Mouse (Mus musculus) CH12.LX (cell line): ENCODE measurements around the gene Gm21149.
"Not testable (repeated sequence)": the region's sequence is repeated elsewhere in the genome, so short reads cannot be mapped to it uniquely, and the experiment has no call there.

ENCODE experiments used
- CHD1 ChIP-seq: IDR thresholded peaks from 2 replicates; pipeline ENCODE4 v1.6.1; 2012; ENCODE audit warnings: low read depth, low read length, improper control_type of control experiment, inconsistent platforms
- CTCF ChIP-seq, 2 experiments: IDR thresholded peaks in 1 of 2; conservative IDR thresholded peaks in 1 of 2; 2 replicates each; pipeline ENCODE4 v1.5.1; 2011 to 2012; ENCODE audit warnings: low read depth in 2 of 2, low read length in 2 of 2, improper control_type of control experiment in 1 of 2, inconsistent platforms in 1 of 2, mild to moderate bottlenecking in 1 of 2, moderate library complexity in 1 of 2
- EP300 ChIP-seq: IDR thresholded peaks from 2 replicates; pipeline ENCODE4 v1.6.1; 2011; ENCODE audit warnings: low read length, improper control_type of control experiment
- MAX ChIP-seq: IDR thresholded peaks from 2 replicates; pipeline ENCODE4 v1.6.1; 2011; ENCODE audit warnings: low read length, improper control_type of control experiment
- MEF2A ChIP-seq: IDR thresholded peaks from 2 replicates; pipeline ENCODE4 v1.6.1; 2014; ENCODE audit warnings: low read depth, mild to moderate bottlenecking, inconsistent platforms, low read length, improper control_type of control experiment, borderline replicate concordance
- POLR2A ChIP-seq: IDR thresholded peaks from 2 replicates; pipeline ENCODE4 v1.6.1; 2011; ENCODE audit warnings: low read depth, mild to moderate bottlenecking, improper control_type of control experiment, low read length
- POLR2AphosphoS2 ChIP-seq: IDR thresholded peaks from 2 replicates; pipeline ENCODE4 v1.6.1; 2011; ENCODE audit warnings: low read depth, low read length, improper control_type of control experiment
- TCF12 ChIP-seq: IDR thresholded peaks from 2 replicates; pipeline ENCODE4 v1.6.1; 2014; ENCODE audit warnings: low read depth, mild to moderate bottlenecking, inconsistent platforms, low read length, improper control_type of control experiment
- UBTF ChIP-seq: IDR thresholded peaks from 2 replicates; pipeline ENCODE4 v1.6.1; 2012; ENCODE audit warnings: low read depth, mild to moderate bottlenecking, inconsistent platforms, low read length, improper control_type of control experiment, moderate library complexity
- USF2 ChIP-seq: conservative IDR thresholded peaks from 2 replicates; pipeline ENCODE4 v1.6.1; 2011; ENCODE audit warnings: low read depth, low read length, improper control_type of control experiment
- ZKSCAN1 ChIP-seq: IDR thresholded peaks from 2 replicates; pipeline ENCODE4 v1.6.1; 2012; ENCODE audit warnings: low read depth, inconsistent platforms, low read length, improper control_type of control experiment, borderline replicate concordance
- ZMIZ1 ChIP-seq: IDR thresholded peaks from 2 replicates; pipeline ENCODE4 v1.6.1; 2012; ENCODE audit warnings: low read depth, mild to moderate bottlenecking, inconsistent platforms, low read length, improper control_type of control experiment
- ZNF384 ChIP-seq: IDR thresholded peaks from 2 replicates; pipeline ENCODE4 v1.6.1; 2012; ENCODE audit warnings: low read depth, low read length, improper control_type of control experiment, inconsistent platforms

DNA sequence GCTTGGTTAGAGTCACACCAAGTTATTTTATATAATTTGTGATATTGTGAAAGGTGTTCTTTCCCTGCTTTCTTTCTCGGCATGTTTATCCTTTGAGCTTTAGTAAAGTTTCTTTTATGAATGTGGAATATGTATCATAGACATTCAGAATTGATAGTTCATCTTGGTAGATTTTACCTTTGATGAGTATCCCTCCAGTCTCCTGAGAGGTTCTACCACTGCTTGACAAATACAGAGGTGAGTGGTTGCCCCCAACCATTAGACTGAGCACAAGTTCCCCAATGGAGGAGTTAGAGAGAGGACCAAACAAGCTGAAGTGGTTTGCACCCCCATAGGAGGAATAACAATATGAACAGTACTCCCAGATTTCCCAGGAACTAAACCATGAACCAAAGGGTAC is 6.2 kb downstream of the Gm21149 start:
- not testable (repeated sequence) for TF ChIP-seq MAX; CTCF (conservative IDR thresholded peaks at IDR 0.05 in 1 of 2, IDR thresholded peaks at IDR 0.05 in 1 of 2; ENCODE audit: low read depth in 2 of 2, low read length in 2 of 2); ZKSCAN1; CHD1; EP300; POLR2AphosphoS2; POLR2A; TCF12; UBTF; ZNF384; USF2; MEF2A; ZMIZ1
